Mouse (Mus musculus) hindbrain, embryonic 15.5 days (tissue): ENCODE measurements around the gene Eme2. TPM values are rescaled to one million over a fixed set of nuclear protein-coding genes. Genes with fewer than 3 reads are reported as not detected.
"Not testable (repeated sequence)": the region's sequence is repeated elsewhere in the genome, so short reads cannot be mapped to it uniquely, and the experiment has no call there.

Experiments used
- ATAC-seq: fragments of 200-750 bp; cut with Nextera tagmentation; 2 replicates; pipeline ENCODE4 v1.8.0; 2017; ENCODE audit warnings: low read depth, moderate number of reproducible peaks, moderate TSS enrichment; ENCODE audit not compliant: low FRiP score
- H3K27ac ChIP-seq: fragments of 300-500 bp; sonication (generic); replicated peaks from 2 replicates; pipeline ENCODE4 v1.5.1; 2015; ENCODE audit warnings: mild to moderate bottlenecking, inconsistent platforms
- H3K27me3 ChIP-seq: fragments of 300-500 bp; sonication (generic); 2 replicates; pipeline ENCODE4 v1.6.1; 2015; ENCODE audit warnings: control low read depth, inconsistent platforms
- H3K36me3 ChIP-seq: fragments of 300-500 bp; sonication (generic); 2 replicates; pipeline ENCODE4 v1.6.1; 2015; ENCODE audit warnings: control low read depth, inconsistent platforms
- H3K4me1 ChIP-seq: fragments of 300-500 bp; sonication (generic); replicated peaks from 2 replicates; pipeline ENCODE4 v1.6.1; 2015; ENCODE audit warnings: control low read depth, inconsistent platforms
- H3K4me2 ChIP-seq: fragments of 300-500 bp; sonication (generic); 2 replicates; pipeline ENCODE4 v1.6.1; 2015; ENCODE audit warnings: moderate library complexity, mild to moderate bottlenecking, inconsistent platforms
- H3K4me3 ChIP-seq: fragments of 300-500 bp; sonication (generic); 2 replicates; pipeline ENCODE4 v1.5.1; 2015; ENCODE audit warnings: mild to moderate bottlenecking, inconsistent platforms
- H3K9ac ChIP-seq: fragments of 300-500 bp; sonication (generic); 2 replicates; pipeline ENCODE4 v1.6.1; 2015; ENCODE audit warnings: inconsistent platforms
- H3K9me3 ChIP-seq: fragments of 300-500 bp; sonication (generic); 2 replicates; pipeline ENCODE4 v1.6.1; 2016; ENCODE audit warnings: control low read depth, inconsistent platforms
- WGBS: fragments of 180-500 bp; shearing (Covaris S2); methylation state at CpG from one replicate; pipeline ENCODE4 v1.1.7; 2015; 5-methylcytosine and 5-hydroxymethylcytosine counted together
- polyA plus RNA-seq: library from polyadenylated mRNA; unstranded; fragments of >200 nt; fragmentation: Nextera tagmentation; extraction: Ambion mirVana; gene quantifications from 2 replicates; pipeline ENCODE4 v1.2.1, GENCODE M21; 2015

Eme2 gene
- 27.0 and 30.5 TPM in 2 replicates for polyA plus RNA-seq

DNA sequence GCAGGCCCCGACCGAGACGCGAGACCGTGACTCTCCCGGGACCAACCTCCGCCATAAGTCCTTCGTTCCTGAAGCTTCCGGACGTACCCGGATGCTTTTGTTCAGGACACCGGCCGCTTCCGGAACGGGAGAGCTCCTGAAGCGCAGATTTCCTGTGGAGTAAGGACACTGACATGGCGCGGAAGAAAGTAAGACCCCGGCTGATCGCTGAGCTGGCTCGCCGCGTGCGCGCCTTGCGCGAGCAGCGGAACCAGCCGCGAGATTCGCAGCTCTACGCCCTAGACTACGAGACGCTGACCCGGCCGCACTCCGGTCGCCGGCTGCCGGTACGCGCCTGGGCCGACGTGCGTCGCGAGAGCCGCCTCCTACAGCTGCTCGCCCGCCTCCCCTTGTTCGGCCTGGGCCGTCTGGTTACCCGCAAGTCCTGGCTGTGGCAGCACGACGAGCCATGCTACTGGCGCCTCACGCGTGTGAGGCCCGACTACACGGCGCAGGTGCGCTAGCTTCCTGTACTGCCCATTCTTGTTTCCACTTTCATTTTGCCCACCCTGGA is at the start of gene Eme2, which contains the start of gene Mrps34:
Eme2 (minus strand) TSS at position 93 of the 553 bp plus-strand sequence.
Mrps34 (plus strand) TSS at position 122 of the 553 bp plus-strand sequence.
- 0% methylated on average over 62 of the region's 62 CpGs for WGBS
- Histone ChIP-seq H3K36me3 (peaks cover 59% of the 10 kb centered on the region), H3K9ac (peak within 1 kb of the TSS; percentile 87), H3K27me3 (no peaks in the 10 kb centered on the region), H3K4me3 (peak within 1 kb of the TSS; percentile 82), H3K4me1 (peaks cover 46% of the 10 kb centered on the region), H3K9me3 (no peaks in the 10 kb centered on the region), H3K4me2 (peak within 1 kb of the TSS; percentile 97), H3K27ac (peak within 1 kb of the TSS; percentile 79)
- ATAC-seq: peak; percentile 73

DNA sequence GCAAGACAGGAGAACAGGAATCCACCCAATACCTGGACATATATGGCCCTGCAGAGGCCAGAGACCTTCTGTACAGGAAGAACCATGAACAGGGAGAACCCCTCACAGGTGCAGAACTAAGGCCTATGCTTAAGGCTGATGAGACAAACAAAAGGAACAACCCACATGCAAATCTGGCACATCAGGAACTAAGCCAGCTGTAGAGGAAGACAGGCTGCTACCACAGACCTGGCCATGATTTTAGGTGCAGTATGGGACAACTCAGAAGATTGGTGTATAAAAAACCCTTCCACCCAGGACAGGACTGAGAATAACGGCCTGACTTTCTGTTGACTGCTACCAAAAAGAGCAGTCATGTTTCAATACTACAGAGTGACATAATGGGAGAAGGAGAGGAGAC is 48.7 kb upstream of the Eme2 start:
- not testable (repeated sequence) for H3K27ac ChIP-seq, H3K4me3 ChIP-seq, ATAC-seq, H3K4me1 ChIP-seq, H3K9me3 ChIP-seq, H3K4me2 ChIP-seq, H3K9ac ChIP-seq, H3K27me3 ChIP-seq
- 89% methylated on average over 1 of the region's 1 CpGs for WGBS
- H3K36me3 ChIP-seq: peaks cover 40% of the 10 kb centered on the region

GRCm38 (mm10) chr17:24943036-24943435 is 48.1 kb upstream of the Eme2 start:
- Histone ChIP-seq H3K4me2 (no peak overlapping the region), H3K4me1 (no peaks in the 10 kb centered on the region), H3K27me3 (no peaks in the 10 kb centered on the region), H3K27ac (no peak overlapping the region), H3K4me3 (no peak overlapping the region), H3K9me3 (no peaks in the 10 kb centered on the region), H3K9ac (no peak overlapping the region), H3K36me3 (peaks cover 35% of the 10 kb centered on the region)
- WGBS: 88% methylated on average over 7 of the region's 7 CpGs
- no peak for ATAC-seq

DNA sequence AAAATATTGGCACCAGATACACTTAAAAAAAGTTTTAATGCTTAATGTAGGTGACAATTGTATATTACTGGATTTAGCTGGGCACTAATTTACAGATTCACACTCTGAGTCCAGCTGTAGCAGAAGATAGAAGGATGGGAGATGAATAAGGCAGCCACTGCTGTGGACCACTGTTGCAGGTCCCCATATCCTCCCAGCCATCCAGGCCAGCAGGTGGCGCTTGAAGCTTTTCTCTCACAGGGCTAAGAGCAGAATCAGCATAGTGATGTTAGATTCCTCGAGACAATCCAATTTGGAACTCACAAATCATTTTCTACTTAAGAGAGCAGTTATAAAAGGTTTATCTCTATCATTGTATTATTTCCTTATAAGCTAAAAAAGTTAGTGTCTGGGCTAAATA is 47.6 kb upstream of the Eme2 start:
- not testable (repeated sequence) for H3K4me2 ChIP-seq, H3K27ac ChIP-seq, H3K4me1 ChIP-seq, H3K9me3 ChIP-seq, H3K27me3 ChIP-seq, H3K4me3 ChIP-seq, H3K9ac ChIP-seq
- H3K36me3 ChIP-seq: peaks cover 29% of the 10 kb centered on the region
- 12% methylated on average over 2 of the region's 2 CpGs for WGBS
- 0 out of 2 replicates have a peak, but pooled peaks have one; percentile 66 for ATAC-seq

GRCm38 (mm10) chr17:24937266-24937665 is 42.4 kb upstream of the Eme2 start:
- no peak for ATAC-seq
- no peaks in the 10 kb centered on the region for H3K9me3 ChIP-seq
- no peaks in the 10 kb centered on the region for H3K27me3 ChIP-seq
- H3K9ac ChIP-seq: peak overlapping the region; percentile 66
- peaks cover 40% of the 10 kb centered on the region for H3K4me1 ChIP-seq
- H3K36me3 ChIP-seq: no peaks in the 10 kb centered on the region
- H3K4me2 ChIP-seq: peak overlapping the region; percentile 67
- peak overlapping the region; percentile 67 for H3K4me3 ChIP-seq
- peak overlapping the region; percentile 92 for H3K27ac ChIP-seq
- 47% methylated on average over 6 of the region's 6 CpGs for WGBS

- 0 out of 2 replicates have a peak, but pooled peaks cover 4% of the 10 kb centered on the region for H3K36me3 ChIP-seq
- H3K9me3 ChIP-seq: no peaks in the 10 kb centered on the region
- H3K4me3 ChIP-seq: peak within 1 kb of the TSS; percentile 67
- H3K27ac ChIP-seq: peak within 1 kb of the TSS; percentile 92
- peak; percentile 98 for ATAC-seq
- WGBS: under 1% methylated on average over 76 of the region's 78 CpGs
- H3K4me1 ChIP-seq: peaks cover 40% of the 10 kb centered on the region
- peak within 1 kb of the TSS; percentile 66 for H3K9ac ChIP-seq
- H3K4me2 ChIP-seq: peak within 1 kb of the TSS; percentile 67
- no peaks in the 10 kb centered on the region for H3K27me3 ChIP-seq
These were observed 41.7 kb upstream of the Eme2 start, which contains the start of gene Mapk8ip3 for GRCm38 (mm10) chr17:24936259-24937237. Gene Mapk8ip3, minus strand, starts transcription at chr17:24936977.

DNA sequence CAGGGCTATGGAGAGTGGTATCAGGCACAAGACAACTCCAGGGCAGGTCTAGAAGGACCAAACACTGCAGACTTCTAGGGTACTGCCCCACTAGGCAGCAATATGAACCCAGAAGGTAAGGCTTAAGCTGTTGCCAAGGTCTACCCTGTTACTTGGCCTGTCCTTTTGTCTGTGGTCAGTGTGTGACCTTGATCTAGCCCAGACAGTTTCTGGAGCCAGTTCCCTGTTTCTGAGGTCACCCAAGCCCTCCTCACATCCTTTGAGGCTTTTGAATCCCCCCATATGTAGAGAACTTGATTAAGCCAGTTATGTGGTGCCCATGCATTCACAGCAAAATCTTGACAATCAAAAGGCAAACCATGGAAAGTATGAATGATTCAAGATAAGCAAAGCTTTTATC is 40.8 kb upstream of the Eme2 start:
- Histone ChIP-seq H3K9ac (peak overlapping the region; percentile 66), H3K4me1 (peaks cover 40% of the 10 kb centered on the region), H3K4me2 (peak overlapping the region; percentile 67), H3K9me3 (no peaks in the 10 kb centered on the region), H3K4me3 (peak overlapping the region; percentile 67), H3K27me3 (no peaks in the 10 kb centered on the region), H3K27ac (no peak overlapping the region), H3K36me3 (0 out of 2 replicates have a peak, but pooled peaks cover 7% of the 10 kb centered on the region)
- ATAC-seq: no peak

- Histone ChIP-seq H3K4me2 (peak overlapping the region; percentile 67), H3K27ac (no peak overlapping the region), H3K4me1 (peaks cover 40% of the 10 kb centered on the region), H3K27me3 (no peaks in the 10 kb centered on the region), H3K9me3 (no peaks in the 10 kb centered on the region), H3K4me3 (peak overlapping the region; percentile 67), H3K9ac (peak overlapping the region; percentile 66), H3K36me3 (0 out of 2 replicates have a peak, but pooled peaks cover 7% of the 10 kb centered on the region)
- ATAC-seq: no peak
- WGBS: 83% methylated on average over 4 of the region's 4 CpGs
These were observed 40.0 kb upstream of the Eme2 start for GRCm38 (mm10) chr17:24934926-24935325.

DNA sequence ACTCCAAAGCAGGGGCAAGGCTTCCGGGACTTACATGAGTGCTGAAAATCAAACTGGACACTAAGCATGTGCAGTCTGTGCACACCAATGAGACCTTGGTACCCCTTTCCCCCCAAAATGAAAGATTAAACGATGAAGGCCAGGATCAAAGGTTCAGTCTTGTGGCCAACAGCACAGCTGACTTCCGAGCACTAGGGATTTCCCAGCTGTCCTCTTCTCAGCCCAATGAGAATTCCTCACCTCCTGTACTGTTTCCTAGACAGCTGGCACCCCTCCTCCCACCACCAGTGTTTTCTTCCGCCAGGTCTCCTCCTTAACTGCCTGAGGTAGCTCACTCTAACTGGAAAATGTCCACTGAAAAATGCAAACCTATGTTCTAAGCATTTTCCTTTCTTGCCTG is 38.3 kb upstream of the Eme2 start:
- H3K27ac ChIP-seq: no peak overlapping the region
- 0 out of 2 replicates have a peak, but pooled peaks cover 7% of the 10 kb centered on the region for H3K36me3 ChIP-seq
- no peak overlapping the region for H3K9ac ChIP-seq
- no peaks in the 10 kb centered on the region for H3K9me3 ChIP-seq
- no peaks in the 10 kb centered on the region for H3K27me3 ChIP-seq
- 68% methylated on average over 4 of the region's 4 CpGs for WGBS
- no peak overlapping the region for H3K4me2 ChIP-seq
- peaks cover 40% of the 10 kb centered on the region for H3K4me1 ChIP-seq
- no peak for ATAC-seq
- no peak overlapping the region for H3K4me3 ChIP-seq

DNA sequence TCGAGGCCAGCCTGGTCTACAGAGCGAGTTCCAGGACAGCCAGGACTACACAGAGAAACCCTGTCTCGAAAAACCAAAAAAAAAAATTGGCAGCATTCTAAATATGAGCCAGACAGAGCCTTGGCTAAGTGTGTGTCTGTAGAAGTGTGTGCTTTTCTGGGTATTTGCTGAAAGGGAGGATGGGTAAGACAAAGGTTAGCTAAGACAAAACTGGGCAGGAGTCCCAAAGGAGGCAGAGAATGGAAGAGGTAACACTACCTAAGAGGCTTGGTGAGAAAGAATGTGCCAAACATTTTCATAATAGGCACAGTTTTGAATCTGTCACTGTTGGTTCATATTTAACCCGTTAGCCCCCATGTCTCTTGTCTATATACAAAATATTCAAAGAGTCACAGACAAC is 37.5 kb upstream of the Eme2 start:
- peaks cover 38% of the 10 kb centered on the region for H3K4me1 ChIP-seq
- no peak for ATAC-seq
- H3K27me3 ChIP-seq: no peaks in the 10 kb centered on the region
- no peak overlapping the region for H3K9ac ChIP-seq
- H3K4me3 ChIP-seq: no peak overlapping the region
- no peaks in the 10 kb centered on the region for H3K9me3 ChIP-seq
- no peak overlapping the region for H3K27ac ChIP-seq
- WGBS: 97% methylated on average over 4 of the region's 4 CpGs
- peaks cover 12% of the 10 kb centered on the region for H3K36me3 ChIP-seq
- no peak overlapping the region for H3K4me2 ChIP-seq

DNA sequence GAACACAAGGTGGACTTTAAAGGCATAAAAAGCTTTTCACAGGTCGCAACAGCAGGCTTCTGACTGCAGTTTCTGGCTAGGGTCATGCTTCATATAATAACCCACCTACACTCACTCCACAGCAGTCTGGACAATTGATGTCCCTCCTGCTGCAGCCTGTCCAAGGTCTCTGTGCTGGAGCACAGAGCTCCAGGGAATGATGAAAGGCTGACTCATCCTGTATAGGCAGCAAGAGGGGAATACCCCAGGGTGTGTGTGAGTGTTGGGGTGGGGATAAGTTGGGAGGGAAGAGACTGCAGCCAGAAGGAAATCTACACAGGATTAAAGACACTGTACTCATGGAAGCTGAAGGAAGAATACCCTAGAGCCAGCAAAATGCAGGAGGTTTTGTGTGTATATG is 34.6 kb upstream of the Eme2 start:
- 100% methylated on average over 1 of the region's 1 CpGs for WGBS
- Histone ChIP-seq H3K27me3 (no peaks in the 10 kb centered on the region), H3K9me3 (no peaks in the 10 kb centered on the region), H3K9ac (no peak overlapping the region), H3K4me3 (no peak overlapping the region), H3K4me2 (no peak overlapping the region), H3K36me3 (peaks cover 26% of the 10 kb centered on the region), H3K4me1 (peaks cover 18% of the 10 kb centered on the region), H3K27ac (no peak overlapping the region)
- no peak for ATAC-seq

GRCm38 (mm10) chr17:24923246-24923645 is 28.4 kb upstream of the Eme2 start:
- no peaks in the 10 kb centered on the region for H3K27me3 ChIP-seq
- no peak overlapping the region for H3K9ac ChIP-seq
- H3K4me2 ChIP-seq: no peak overlapping the region
- 94% methylated on average over 1 of the region's 1 CpGs for whole genome bisulfite sequencing
- no peak for ATAC-seq
- no peaks in the 10 kb centered on the region for H3K9me3 ChIP-seq
- no peak overlapping the region for H3K27ac ChIP-seq
- no peaks in the 10 kb centered on the region for H3K4me1 ChIP-seq
- peaks cover 75% of the 10 kb centered on the region for H3K36me3 ChIP-seq
- no peak overlapping the region for H3K4me3 ChIP-seq
